Mouse (Mus musculus) cortical plate, adult 2 months (tissue): ENCODE measurements around the gene Epha8.

Source experiments
- CTCF ChIP-seq: fragments of 200-500 bp; IDR thresholded peaks from 2 replicates; pipeline ENCODE4 v1.5.1; 2011; ENCODE audit warnings: mild to moderate bottlenecking, control low read depth, low read length; ENCODE audit not compliant: insufficient read depth; ENCODE audit errors: extremely low read depth
- POLR2A ChIP-seq: fragments of 200-500 bp; IDR thresholded peaks from 2 replicates; pipeline ENCODE4 v1.6.1; 2011; ENCODE audit warnings: mild to moderate bottlenecking, low read length, control low read depth; ENCODE audit not compliant: insufficient read depth; ENCODE audit errors: extremely low read depth

DNA sequence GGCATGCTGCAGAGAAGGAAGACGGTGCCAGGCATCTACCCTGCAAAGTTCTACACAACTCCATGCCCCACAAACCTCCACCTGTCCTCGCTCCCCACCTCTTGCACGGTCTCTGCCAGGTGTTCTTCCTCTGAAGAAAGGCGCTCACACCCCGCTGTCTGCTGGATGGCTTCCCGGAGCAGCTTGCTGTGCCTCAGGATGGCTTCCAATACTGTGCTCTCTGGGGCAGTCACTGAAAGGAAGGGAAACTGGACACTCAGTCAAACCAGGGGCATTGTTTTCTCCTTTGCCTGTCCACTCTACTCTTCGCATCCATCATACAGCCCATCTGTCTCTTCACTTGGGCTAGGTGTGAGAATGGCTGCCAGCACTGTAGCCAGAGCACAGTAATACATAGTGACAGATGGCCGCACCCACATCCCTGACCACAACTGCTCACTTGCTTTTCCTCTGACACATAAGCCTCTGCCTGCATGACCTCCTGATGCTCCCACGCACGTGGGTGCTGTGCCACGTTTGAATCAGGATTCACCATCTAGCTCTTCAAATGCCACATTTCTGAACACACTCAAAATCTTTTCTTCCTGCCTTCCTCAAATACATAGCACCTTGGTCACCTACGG, 41.2 kb upstream of the Epha8 start:
- TF ChIP-seq CTCF (no peak), POLR2A (no peak)
